Mouse (Mus musculus): ENCODE data around the gene Prelp. TPM values are rescaled to one million over a fixed set of nuclear protein-coding genes. Genes with fewer than 3 reads are reported as not detected.
"Not testable (repeated sequence)": the region's sequence is repeated elsewhere in the genome, so short reads cannot be mapped to it uniquely, and the experiment has no call there.

Gene Prelp
- polyA plus RNA-seq (2012; rRNA removed) = 150 and 212 TPM in 2 replicates

DNA sequence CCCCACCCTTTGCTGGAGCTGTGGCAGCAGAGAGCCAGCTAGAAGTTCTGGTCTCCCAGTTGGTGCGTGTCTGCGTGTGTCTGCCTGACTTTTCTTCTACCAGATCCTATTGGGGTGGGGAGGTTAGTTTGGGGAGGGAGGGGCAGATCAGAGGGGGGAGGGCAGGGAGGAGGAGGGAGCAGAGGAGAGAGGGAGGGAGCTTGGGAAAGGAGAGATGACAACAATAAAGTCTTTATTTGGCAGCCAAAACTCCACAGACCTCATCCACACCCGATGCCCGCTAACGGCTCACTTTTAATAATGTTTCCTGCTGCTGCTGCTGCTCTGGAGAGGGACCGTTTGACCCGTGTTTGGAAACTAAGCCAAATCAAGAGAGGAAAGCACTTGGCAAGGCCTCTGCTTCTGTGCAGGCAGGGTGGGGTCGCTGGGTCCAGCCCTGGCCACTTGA lies at the start of gene Prelp:
TSS of gene Prelp (minus strand) at position 111 of the 448 bp plus-strand sequence.
- DNase-seq (ENCODE audit: low read depth) = no peak

DNA sequence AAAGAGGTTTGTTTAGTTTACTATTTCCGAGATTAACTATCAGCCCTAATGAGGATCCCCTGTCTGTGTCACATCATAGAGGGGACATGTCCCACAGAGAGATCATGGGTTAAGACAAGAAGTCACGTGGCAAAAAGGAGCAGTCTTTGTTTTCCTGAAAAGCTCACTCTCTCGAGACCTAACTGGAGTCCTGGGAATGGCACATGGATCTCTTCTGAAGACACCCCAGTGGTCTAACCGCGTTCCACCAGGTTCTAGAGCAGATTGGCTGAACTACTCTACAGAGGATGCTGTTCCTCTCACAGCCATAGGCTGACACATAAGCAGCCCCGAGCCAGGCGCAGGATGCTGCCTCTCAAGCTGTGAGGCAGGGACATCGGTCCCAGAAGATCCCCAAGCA lies 48.2 kb upstream of the Prelp start:
- no peak for DNase-seq (ENCODE audit: low read depth)

GRCm38 (mm10) chr1:133968788-133969325 lies 47.6 kb upstream of the Prelp start:
- no peak for DNase-seq (ENCODE audit: low read depth)

DNA sequence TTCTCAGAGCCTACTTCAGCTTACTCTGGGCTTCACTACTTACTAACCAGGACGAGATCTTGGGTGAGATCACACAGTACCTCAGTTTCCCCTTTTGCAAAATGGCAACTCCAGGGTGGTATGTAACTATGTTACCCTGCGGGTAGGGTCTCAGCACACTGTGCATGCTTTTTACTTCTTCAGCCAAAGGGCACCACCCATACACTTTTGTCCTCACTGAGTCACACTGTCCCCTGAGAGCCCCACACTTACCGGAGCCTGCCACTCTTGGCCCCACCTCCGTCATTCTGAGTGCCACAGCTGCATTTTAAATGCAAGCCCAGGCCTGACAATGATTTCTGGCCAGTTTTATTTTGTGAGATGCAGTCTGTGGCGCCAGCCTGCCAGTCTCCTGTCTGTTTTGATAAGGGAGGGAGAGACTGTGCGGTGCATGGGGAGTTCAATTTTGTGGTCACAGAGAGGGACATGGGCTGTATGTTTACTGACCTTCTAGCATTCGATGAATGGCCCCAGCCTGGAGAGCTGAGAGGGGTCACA lies 46.3 kb upstream of the Prelp start:
- DNase-seq (ENCODE audit: low read depth) = no peak

DNA sequence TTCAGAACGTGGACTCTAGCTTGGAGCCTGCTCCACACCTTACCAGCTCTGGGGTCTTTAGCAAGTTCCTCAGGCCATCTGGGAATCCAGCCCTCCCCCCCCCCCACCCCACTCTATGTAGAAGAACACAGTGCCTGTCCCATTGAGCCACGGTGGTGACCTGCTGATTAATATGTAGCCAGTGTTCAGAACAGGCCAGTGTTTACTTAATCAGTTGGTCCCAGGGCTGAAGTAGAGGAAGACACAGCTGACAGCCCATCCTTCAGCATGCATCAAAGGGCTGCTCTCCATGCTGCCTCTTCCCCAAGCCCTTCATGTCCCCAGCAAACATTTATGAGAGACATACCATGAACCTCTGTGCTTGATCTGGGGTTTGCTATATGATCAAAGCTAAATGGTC lies 44.8 kb upstream of the Prelp start:
- DNase-seq (ENCODE audit: low read depth) = no peak

- DNase-seq (ENCODE audit: low read depth) = no peak
Measured at GRCm38 (mm10) chr1:133965298-133965697, 44.1 kb upstream of the Prelp start.

- DNase-seq (ENCODE audit: low read depth) = no peak
Measured at GRCm38 (mm10) chr1:133964742-133965141, 43.5 kb upstream of the Prelp start.

GRCm38 (mm10) chr1:133963578-133963977 lies 42.4 kb upstream of the Prelp start:
- DNase-seq (ENCODE audit: low read depth) = not testable (repeated sequence)

DNA sequence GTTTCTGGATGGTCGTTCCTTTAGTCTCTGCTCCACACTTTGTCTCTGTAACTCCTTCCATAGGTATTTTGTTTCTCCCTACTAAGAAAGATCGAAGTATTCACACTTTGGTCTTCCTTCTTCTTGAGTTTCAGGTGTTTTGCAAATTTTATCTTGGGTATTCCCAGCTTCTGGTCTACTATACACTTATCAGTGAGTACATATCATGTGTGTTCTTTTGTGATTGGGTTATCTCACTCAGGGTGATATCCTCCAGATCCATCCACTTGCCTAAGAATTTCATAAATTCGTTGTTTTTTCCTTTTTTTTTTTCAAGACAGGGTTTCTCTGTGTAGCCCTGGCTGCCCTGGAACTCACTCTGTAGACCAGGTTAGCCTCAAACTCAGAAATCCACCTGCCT lies 41.9 kb upstream of the Prelp start:
- DNase-seq (ENCODE audit: low read depth) = not testable (repeated sequence)

DNA sequence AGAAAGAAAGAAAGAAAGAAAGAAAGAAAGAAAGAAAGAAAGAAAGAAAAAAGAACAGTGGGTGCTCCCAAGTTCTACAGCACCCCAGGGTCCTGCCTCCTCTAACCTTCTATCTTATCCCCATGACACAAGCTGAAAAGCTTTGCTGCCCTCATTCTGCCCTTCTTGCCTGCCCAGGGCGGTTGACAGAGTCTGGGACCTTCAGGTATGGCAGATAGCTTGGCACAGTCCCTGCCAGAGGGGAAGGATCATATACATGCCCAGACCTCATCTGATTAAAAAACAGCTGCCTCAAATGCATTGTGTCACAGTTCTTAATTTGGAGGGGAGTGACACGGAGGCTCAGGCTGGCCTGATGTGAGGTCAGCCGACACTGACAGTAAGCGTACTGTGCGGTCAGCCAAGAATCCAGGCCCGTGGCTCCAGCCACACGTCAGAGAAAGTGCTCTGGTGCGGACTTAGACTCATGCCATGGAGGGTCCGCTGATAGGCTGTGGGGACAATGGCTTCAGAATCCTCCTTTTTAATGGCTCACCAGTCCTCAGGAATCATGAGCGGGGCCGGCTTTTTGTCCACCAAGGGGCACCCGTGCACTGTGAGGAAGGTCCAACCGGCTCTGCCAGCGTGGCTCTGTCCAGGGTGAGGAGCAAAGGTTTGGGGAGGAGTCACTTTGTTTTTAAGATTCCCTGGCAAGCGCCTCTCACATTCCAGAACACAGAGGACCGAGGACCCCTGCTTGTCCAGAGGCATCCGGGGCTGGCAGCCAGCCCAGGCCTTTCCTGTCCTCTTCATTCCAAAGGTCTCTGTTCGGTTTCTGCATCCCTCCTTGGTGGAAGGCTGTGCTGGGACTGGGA lies 40.3 kb upstream of the Prelp start:
- no peak for DNase-seq (ENCODE audit: low read depth)

DNA sequence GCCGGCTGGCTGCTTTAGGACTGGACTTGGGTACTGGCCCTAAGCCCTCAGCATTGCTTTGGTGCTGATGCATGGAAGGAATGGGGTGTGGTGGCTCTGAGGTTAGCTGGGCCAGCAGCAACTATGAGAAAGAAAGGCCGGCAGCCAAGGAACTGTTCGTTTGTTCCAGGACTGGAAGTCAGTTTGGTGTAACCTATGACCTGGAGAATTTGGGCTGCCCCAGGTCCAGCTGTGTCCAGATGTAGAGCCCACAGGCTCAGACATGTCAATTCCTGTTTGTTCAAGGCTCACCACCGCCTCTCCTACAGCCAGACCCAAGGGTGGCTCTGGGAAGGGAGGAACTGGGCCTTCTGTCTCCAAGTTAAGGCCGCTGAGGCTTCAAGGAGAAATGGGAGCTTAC lies 38.3 kb upstream of the Prelp start:
- no peak for DNase-seq (ENCODE audit: low read depth)

DNA sequence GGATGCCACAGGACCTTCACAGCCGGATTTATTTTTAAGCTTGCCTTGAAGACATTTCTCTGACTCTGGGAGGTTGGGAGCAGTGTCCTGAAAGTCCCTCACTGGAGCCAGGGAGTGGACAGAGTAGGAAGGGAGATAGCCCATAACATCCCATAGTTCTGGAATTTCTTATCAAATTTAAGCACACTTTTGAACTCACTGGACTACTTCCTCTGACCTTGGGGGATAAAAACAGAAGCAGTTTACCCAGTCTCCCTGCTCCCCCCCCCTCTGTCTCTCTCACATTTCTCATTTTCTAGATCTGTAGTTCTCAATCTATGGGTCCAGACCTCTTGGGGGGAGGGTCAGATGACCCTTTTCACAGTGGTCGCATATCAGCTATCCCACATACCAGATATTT lies 32.8 kb upstream of the Prelp start:
- no peak for DNase-seq (ENCODE audit: low read depth)

- DNase-seq (ENCODE audit: low read depth) = no peak
Measured at GRCm38 (mm10) chr1:133953261-133953742, 32.1 kb upstream of the Prelp start.

DNA sequence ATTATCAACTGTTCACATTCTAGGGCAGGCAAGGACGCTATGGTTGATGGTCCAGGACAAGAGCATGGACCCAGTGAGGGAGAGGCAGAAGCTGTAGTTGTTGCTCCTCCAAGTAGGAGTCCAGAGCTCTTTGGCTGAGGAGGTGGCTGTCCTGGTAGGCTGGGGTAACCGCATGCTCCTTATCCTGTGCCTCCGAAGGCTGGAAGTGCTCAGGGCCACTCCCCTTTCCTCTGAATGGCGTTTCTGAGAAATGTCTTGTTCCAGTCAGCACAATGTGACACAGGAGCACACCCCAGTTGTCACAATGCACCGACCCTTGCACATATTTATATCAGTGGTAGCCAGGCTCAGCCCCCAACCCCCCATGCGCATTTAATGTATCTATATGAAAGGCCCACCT lies 30.4 kb upstream of the Prelp start:
- DNase-seq (ENCODE audit: low read depth) = no peak

GRCm38 (mm10) chr1:133950061-133950782 lies 29.0 kb upstream of the Prelp start:
- no peak for DNase-seq (ENCODE audit: low read depth)

GRCm38 (mm10) chr1:133945106-133945505 lies 23.9 kb upstream of the Prelp start:
- no peak for DNase-seq (ENCODE audit: low read depth)

DNA sequence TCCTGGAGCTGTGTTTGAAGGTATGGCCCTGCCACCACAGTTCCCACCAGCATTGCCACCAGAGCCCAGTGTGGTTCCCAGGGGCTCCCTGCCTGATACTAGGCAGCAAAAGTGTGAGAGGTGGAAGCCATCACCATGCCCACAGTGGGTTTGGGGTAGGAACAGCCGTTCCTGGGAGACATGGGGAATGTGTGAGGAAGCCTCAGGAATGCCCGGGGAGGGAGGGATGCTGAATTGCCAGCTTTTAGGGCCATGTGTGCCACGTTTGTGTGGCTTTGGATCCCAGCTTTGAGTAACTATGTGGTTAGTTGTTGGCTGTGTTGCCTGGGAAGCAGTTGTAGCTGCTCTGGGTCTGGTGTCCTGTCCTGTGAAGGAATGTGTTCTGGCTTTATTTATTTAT lies 20.7 kb upstream of the Prelp start:
- DNase-seq (ENCODE audit: low read depth) = no peak

- no peak for DNase-seq (ENCODE audit: low read depth)
Measured at GRCm38 (mm10) chr1:133941158-133941860, 20.1 kb upstream of the Prelp start.

DNA sequence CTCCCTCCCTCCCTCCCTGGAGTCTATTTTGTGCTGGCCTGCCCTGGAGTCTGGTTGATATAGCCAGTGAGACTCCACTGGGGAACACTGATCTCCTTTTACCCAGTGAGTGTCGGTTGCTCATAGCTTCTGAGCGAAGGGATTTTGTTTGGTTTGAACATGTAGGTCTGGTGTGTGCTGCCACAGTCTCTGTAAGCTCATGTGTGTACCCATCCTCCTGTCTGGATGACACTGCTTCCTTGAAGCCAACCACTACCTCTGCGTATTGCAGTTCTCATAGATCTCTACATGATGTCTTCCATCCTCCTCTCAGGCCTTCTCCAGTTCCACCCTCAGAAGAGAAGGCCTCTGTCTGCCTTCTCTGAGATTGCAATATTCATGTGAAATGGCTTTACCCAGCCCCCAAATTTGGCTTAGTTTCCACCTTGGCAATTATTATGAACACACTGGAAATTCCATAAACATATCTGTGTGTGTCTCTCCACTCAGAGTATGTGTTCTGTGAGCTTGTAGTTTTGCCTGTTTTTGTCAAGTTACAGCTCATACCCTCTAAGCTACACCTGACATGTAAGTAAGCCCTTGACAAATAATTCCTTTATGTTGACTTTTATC lies 19.4 kb upstream of the Prelp start:
- DNase-seq (ENCODE audit: low read depth) = no peak

DNA sequence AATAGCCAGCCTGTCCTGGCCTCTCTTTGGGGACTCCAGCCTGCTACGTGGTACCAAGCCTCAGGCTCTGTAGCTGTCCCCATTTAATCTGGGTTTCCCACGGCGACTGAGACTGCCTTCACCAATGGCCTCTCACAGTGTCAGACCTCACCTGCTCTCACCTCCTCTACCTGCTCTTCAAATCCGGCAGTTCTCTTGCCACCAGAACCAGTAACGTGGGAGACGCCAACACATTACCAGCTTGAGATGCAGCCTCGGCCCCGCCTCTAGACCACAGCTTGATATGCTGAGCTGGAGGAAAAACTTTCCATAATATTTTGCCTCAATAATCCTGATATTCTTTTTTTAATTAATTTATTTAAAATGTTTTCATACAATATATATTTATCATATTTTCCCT lies 18.5 kb upstream of the Prelp start:
- DNase-seq (ENCODE audit: low read depth) = no peak

- DNase-seq (ENCODE audit: low read depth) = no peak
Measured at GRCm38 (mm10) chr1:133936169-133936568, 15.0 kb upstream of the Prelp start.

All from gonadal fat pad, adult 2 months (tissue).